Mouse (Mus musculus) heart, embryonic 15.5 days (tissue): ENCODE measurements at regions not wholly inside any gene's neighbourhood (a gene's known extent, or its start where the extent isn't known, plus 50 kb on each side); places are given as distances from the start of the nearest gene placed in this dataset.

Source experiments
- ATAC-seq: fragments of 200-750 bp; cut with Nextera tagmentation; replicated peaks from 2 replicates; pipeline ENCODE4 v1.8.0; 2017; ENCODE audit warnings: low read depth, moderate TSS enrichment; ENCODE audit not compliant: insufficient number of reproducible peaks, insufficient read depth, low FRiP score
- H3K27ac ChIP-seq: fragments of 300-500 bp; sonication (generic); 2 replicates; pipeline ENCODE4 v1.5.1; 2015; ENCODE audit warnings: mild to moderate bottlenecking, inconsistent platforms
- H3K27me3 ChIP-seq: fragments of 300-500 bp; sonication (generic); 2 replicates; pipeline ENCODE4 v1.6.1; 2015; ENCODE audit warnings: inconsistent platforms
- H3K36me3 ChIP-seq: fragments of 300-500 bp; sonication (generic); 2 replicates; pipeline ENCODE4 v1.6.1; 2015; ENCODE audit warnings: mild to moderate bottlenecking, inconsistent platforms
- H3K4me1 ChIP-seq: fragments of 300-500 bp; sonication (generic); replicated peaks from 2 replicates; pipeline ENCODE4 v1.6.1; 2015; ENCODE audit warnings: inconsistent platforms
- H3K4me2 ChIP-seq: fragments of 300-500 bp; sonication (generic); 2 replicates; pipeline ENCODE4 v1.6.1; 2015; ENCODE audit warnings: inconsistent platforms, mild to moderate bottlenecking, moderate library complexity
- H3K4me3 ChIP-seq: fragments of 300-500 bp; sonication (generic); 2 replicates; pipeline ENCODE4 v1.5.1; 2015; ENCODE audit warnings: mild to moderate bottlenecking, inconsistent platforms
- H3K9ac ChIP-seq: fragments of 300-500 bp; sonication (generic); 2 replicates; pipeline ENCODE4 v1.6.1; 2015; ENCODE audit warnings: mild to moderate bottlenecking, inconsistent platforms
- H3K9me3 ChIP-seq: fragments of 300-500 bp; sonication (generic); replicated peaks from 2 replicates; pipeline ENCODE4 v1.6.1; 2016; ENCODE audit warnings: inconsistent platforms
- WGBS: fragments of 180-500 bp; shearing (Covaris S2); methylation state at CpG from one replicate; pipeline ENCODE4 v1.1.7; 2015; ENCODE audit warnings: mixed read lengths; 5-methylcytosine and 5-hydroxymethylcytosine counted together

DNA sequence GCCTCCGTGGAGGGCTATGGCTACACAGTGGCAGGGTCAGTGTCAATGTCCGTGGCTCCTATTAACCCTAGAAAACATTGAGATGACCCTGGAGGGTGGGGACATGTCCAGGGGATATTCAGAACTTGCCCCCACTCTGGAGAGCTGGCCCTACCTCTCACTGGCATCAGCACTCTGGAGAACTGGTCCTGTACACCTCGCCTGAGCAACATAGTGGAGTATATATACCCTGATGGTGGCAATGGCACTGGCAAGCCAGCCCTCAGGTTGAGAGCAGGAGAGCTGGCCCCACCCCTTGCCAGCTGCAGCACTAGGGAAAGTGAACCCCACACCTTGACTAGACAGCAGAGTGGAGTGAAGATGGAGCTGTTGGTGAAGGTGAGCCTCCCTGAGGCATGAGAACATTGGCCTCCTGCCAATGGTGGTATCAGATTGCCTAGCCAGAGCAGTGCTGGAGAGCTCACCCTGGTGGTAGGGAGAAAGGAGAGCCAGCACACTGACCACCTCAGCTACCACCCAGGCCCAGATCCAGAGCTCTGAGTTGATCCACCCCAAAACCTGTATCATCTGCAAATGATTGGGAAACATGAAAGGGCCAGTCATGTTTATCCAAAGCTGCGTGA, 64.5 kb upstream of the Mad2l1 start:
- Histone ChIP-seq H3K9me3 (no peaks in the 10 kb centered on the region), H3K27ac (no peak overlapping the region), H3K9ac (no peak overlapping the region), H3K4me2 (no peak overlapping the region), H3K27me3 (no peaks in the 10 kb centered on the region), H3K4me3 (no peak overlapping the region), H3K4me1 (no peaks in the 10 kb centered on the region), H3K36me3 (no peaks in the 10 kb centered on the region)
- WGBS = 77% methylated on average over 4 of the region's 4 CpGs
- ATAC-seq = no peak

DNA sequence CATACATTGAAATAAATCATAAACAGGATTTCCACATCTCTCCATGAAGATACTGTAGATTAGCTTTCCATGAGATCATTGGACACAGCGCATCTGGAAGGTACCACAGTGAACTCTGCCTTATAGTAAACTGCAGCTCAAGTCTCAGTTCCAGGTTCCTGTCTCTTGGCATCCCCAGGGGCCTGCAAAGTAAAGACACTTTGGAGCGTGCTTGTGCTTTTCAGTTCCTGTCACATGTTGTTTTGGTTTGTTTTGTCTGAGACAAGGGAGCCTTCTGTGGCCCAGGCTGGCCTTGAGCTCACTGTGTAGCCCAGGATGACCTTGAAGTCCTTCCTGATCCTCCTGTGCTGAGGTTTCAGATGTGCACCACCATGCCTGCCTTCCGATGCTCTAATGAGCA, 63.4 kb upstream of the Mad2l1 start:
- Histone ChIP-seq H3K9me3 (no peaks in the 10 kb centered on the region), H3K36me3 (no peaks in the 10 kb centered on the region), H3K4me3 (no peak overlapping the region), H3K27ac (no peak overlapping the region), H3K9ac (no peak overlapping the region), H3K4me1 (no peaks in the 10 kb centered on the region), H3K27me3 (no peaks in the 10 kb centered on the region), H3K4me2 (no peak overlapping the region)
- ATAC-seq = no peak
- 75% methylated on average over 3 of the region's 3 CpGs for WGBS

DNA sequence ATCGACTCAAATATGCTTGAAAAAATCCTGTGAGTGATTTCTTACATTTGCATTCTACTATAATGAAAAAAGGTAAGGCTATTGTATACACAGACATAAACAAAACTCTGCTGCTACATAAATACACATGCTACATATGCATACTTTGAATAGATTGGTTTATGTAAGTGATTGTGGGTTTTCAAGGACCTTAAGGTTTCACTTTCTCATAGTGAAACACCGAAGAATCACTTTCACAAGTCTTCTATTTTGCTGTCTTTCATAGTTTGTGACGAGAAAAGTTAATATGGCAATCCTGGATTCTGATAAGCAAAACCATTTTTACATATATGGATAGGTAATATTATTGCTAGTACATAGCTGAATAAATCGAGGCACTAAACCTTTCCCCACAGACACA, 62.5 kb upstream of the Mad2l1 start:
- H3K27ac ChIP-seq = no peak overlapping the region
- H3K4me1 ChIP-seq = no peaks in the 10 kb centered on the region
- no peak for ATAC-seq
- no peak overlapping the region for H3K9ac ChIP-seq
- no peak overlapping the region for H3K4me3 ChIP-seq
- H3K9me3 ChIP-seq = no peaks in the 10 kb centered on the region
- no peaks in the 10 kb centered on the region for H3K36me3 ChIP-seq
- WGBS = 68% methylated on average over 4 of the region's 4 CpGs
- H3K4me2 ChIP-seq = no peak overlapping the region
- H3K27me3 ChIP-seq = no peaks in the 10 kb centered on the region

DNA sequence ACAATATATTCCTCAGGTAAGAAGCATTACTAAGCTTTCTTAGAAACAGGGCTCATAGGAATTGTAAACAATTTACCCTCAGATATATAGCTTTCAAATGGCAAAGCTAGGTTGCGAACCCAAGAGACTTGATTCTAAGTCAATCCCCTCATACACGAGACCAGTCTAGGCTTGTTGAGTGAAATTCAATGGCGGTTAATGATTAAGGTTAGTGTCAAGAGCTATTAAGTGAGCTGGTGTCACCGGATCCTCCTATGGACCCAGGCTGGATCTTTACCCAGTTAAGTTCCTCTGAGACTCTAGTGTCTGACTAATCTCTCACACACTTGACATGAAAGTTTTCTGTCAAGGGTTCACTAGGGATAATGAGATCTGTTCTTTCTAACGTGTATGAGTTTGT, 57.6 kb upstream of the Mad2l1 start:
- no peaks in the 10 kb centered on the region for H3K36me3 ChIP-seq
- H3K27ac ChIP-seq = no peak overlapping the region

GRCm38 (mm10) chr6:66478326-66478964, 56.7 kb upstream of the Mad2l1 start:
- Histone ChIP-seq H3K9ac (no peak overlapping the region), H3K9me3 (no peaks in the 10 kb centered on the region), H3K36me3 (no peaks in the 10 kb centered on the region), H3K4me2 (no peak overlapping the region), H3K4me3 (no peak overlapping the region), H3K4me1 (no peaks in the 10 kb centered on the region), H3K27me3 (no peaks in the 10 kb centered on the region), H3K27ac (no peak overlapping the region)
- ATAC-seq = no peak
- WGBS = 44% methylated on average over 4 of the region's 4 CpGs

More for the DNA sequence above, 57.6 kb upstream of the Mad2l1 start:
- 39% methylated on average over 5 of the region's 5 CpGs for WGBS
- Histone ChIP-seq H3K4me3 (no peak overlapping the region), H3K4me2 (no peak overlapping the region), H3K9me3 (no peaks in the 10 kb centered on the region), H3K27me3 (no peaks in the 10 kb centered on the region), H3K9ac (no peak overlapping the region), H3K4me1 (no peaks in the 10 kb centered on the region)
- ATAC-seq = no peak

DNA sequence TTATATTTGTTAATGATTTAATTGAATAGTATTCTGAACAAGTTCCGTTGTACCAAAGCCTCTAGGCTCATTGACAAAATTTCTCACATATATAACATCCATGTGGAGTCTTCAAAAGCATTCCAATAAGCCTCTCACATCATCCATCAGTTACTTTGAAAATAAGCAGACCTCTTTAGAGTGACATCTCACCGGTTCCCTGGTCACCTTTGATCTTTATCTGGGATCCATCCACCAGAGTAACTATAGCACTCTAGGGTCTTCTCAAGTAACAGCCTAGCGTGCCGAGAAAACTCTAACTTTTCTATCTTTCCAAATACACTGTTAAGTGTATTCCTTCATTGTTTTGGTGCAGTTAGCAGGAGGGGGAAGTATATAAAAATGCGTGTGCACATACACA, 55.6 kb upstream of the Mad2l1 start:
- H3K36me3 ChIP-seq = no peaks in the 10 kb centered on the region
- no peak overlapping the region for H3K4me2 ChIP-seq
- no peak overlapping the region for H3K27ac ChIP-seq
- H3K4me1 ChIP-seq = no peaks in the 10 kb centered on the region
- 55% methylated on average over 5 of the region's 5 CpGs for WGBS
- no peak overlapping the region for H3K9ac ChIP-seq
- no peak overlapping the region for H3K4me3 ChIP-seq
- H3K9me3 ChIP-seq = no peaks in the 10 kb centered on the region
- no peaks in the 10 kb centered on the region for H3K27me3 ChIP-seq
- ATAC-seq = no peak

DNA sequence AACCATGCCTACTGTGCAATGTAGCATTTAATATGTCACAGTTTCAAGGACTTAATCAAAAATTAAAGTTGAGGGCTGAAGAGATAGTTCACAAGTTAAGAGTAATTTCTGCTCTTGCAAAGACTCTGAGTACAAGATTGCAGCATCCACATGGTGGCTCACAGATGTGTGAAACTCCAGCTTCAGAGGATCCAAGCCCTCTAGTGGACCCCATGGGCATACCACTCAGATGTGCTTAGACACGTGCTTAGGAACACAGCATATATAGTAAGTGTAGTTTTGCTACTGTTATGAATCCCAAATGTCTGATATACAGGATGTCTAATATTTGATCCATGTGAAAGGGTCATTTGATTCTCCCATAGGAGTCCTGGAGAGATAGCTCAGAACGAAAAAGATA, 55.0 kb upstream of the Mad2l1 start:
- ATAC-seq = no peak
- no peak overlapping the region for H3K4me2 ChIP-seq
- H3K9me3 ChIP-seq = no peaks in the 10 kb centered on the region
- H3K9ac ChIP-seq = no peak overlapping the region
- WGBS = 52% methylated on average over 2 of the region's 2 CpGs
- no peaks in the 10 kb centered on the region for H3K4me1 ChIP-seq
- no peak overlapping the region for H3K27ac ChIP-seq
- H3K4me3 ChIP-seq = no peak overlapping the region
- H3K36me3 ChIP-seq = no peaks in the 10 kb centered on the region
- H3K27me3 ChIP-seq = no peaks in the 10 kb centered on the region

GRCm38 (mm10) chr6:66482797-66483196, 52.4 kb upstream of the Mad2l1 start:
- WGBS = 82% methylated on average over 3 of the region's 3 CpGs
- H3K27me3 ChIP-seq = no peaks in the 10 kb centered on the region
- ATAC-seq = no peak
- no peaks in the 10 kb centered on the region for H3K36me3 ChIP-seq
- H3K4me2 ChIP-seq = no peak overlapping the region
- no peak overlapping the region for H3K9ac ChIP-seq
- H3K4me3 ChIP-seq = no peak overlapping the region
- no peak overlapping the region for H3K27ac ChIP-seq
- H3K9me3 ChIP-seq = no peaks in the 10 kb centered on the region
- no peaks in the 10 kb centered on the region for H3K4me1 ChIP-seq
